Mouse (Mus musculus) MEL (cell line): ENCODE results near the gene Zrsr2. TPM values are rescaled to one million over a fixed set of nuclear protein-coding genes. Genes with fewer than 3 reads are reported as not detected.

Source experiments
- DNase-seq: peaks from one replicate; pipeline ENCODE4 v3.0.0; 2011; ENCODE audit warnings: low read depth, low spot score
- H3K27ac ChIP-seq: 2 replicates; pipeline ENCODE4 v1.5.1; 2012; ENCODE audit warnings: low read depth, mild to moderate bottlenecking, control low read depth, low read length, moderate library complexity; ENCODE audit not compliant: control insufficient read depth
- H3K27me3 ChIP-seq, 2 experiments: fragments of 150-350 bp in 1 of 2; sonication (generic) in 1 of 2; 2 replicates each; pipeline ENCODE4 v1.6.1; 2012; ENCODE audit warnings: low read length in 2 of 2, mild to moderate bottlenecking in 2 of 2, improper control_type of control experiment in 1 of 2, moderate library complexity in 1 of 2; ENCODE audit not compliant: insufficient read depth in 2 of 2, control insufficient read depth in 1 of 2
- H3K36me3 ChIP-seq, 2 experiments: 2 replicates each; pipeline ENCODE4 v1.6.1; 2012 to 2014; ENCODE audit warnings: low read length in 2 of 2, improper control_type of control experiment in 1 of 2, inconsistent platforms in 1 of 2, mild to moderate bottlenecking in 1 of 2; ENCODE audit not compliant: insufficient read depth in 2 of 2, control insufficient read depth in 1 of 2
- H3K4me1 ChIP-seq, 2 experiments: fragments of 150-350 bp in 1 of 2; sonication (generic) in 1 of 2; 2 replicates each; pipeline ENCODE4 v1.6.1; 2012; ENCODE audit warnings: low read length in 2 of 2, improper control_type of control experiment in 1 of 2, mild to moderate bottlenecking in 1 of 2; ENCODE audit not compliant: insufficient read depth in 2 of 2, control insufficient read depth in 1 of 2
- H3K4me3 ChIP-seq, 2 experiments: fragments of 150-350 bp in 1 of 2; sonication (generic) in 1 of 2; 2 replicates each; pipeline ENCODE4 v1.5.1; 2012; ENCODE audit warnings: low read depth in 2 of 2, low read length in 2 of 2, mild to moderate bottlenecking in 2 of 2, moderate library complexity in 2 of 2, control low read depth in 1 of 2, improper control_type of control experiment in 1 of 2; ENCODE audit not compliant: control insufficient read depth in 1 of 2, insufficient read depth in 1 of 2
- H3K79me2 ChIP-seq: 2 replicates; pipeline ENCODE4 v1.6.1; 2012; ENCODE audit warnings: mild to moderate bottlenecking, low read length, moderate library complexity; ENCODE audit not compliant: control insufficient read depth, poor library complexity, insufficient read depth
- H3K9ac ChIP-seq: 2 replicates; pipeline ENCODE4 v1.6.1; 2012; ENCODE audit warnings: low read depth, mild to moderate bottlenecking, control low read depth, low read length, moderate library complexity; ENCODE audit not compliant: control insufficient read depth, poor library complexity, severe bottlenecking
- H3K9me3 ChIP-seq: fragments of 150-350 bp; sonication (generic); replicated peaks from 2 replicates; pipeline ENCODE4 v1.6.1; 2012; ENCODE audit warnings: mild to moderate bottlenecking, low read length, improper control_type of control experiment, moderate library complexity; ENCODE audit not compliant: insufficient read depth
- EP300 ChIP-seq, 2 experiments: IDR thresholded peaks; 2 replicates each; pipeline ENCODE4 v1.6.1; 2011; ENCODE audit warnings: improper control_type of control experiment in 2 of 2, low read length in 2 of 2, low read depth in 1 of 2, mild to moderate bottlenecking in 1 of 2
- ETS1 ChIP-seq: IDR thresholded peaks from 2 replicates; pipeline ENCODE4 v1.6.1; 2012; ENCODE audit warnings: low read depth, mild to moderate bottlenecking, inconsistent platforms, low read length, improper control_type of control experiment, moderate library complexity
- GABPA ChIP-seq: IDR thresholded peaks from 2 replicates; pipeline ENCODE4 v1.6.1; 2012; ENCODE audit warnings: low read depth, mild to moderate bottlenecking, inconsistent platforms, low read length, improper control_type of control experiment, moderate library complexity
- GATA1 ChIP-seq: IDR thresholded peaks from 2 replicates; pipeline ENCODE4 v1.6.1; 2011; ENCODE audit warnings: low read depth, low read length, improper control_type of control experiment
- HCFC1 ChIP-seq: IDR thresholded peaks from 2 replicates; pipeline ENCODE4 v1.6.1; 2012; ENCODE audit warnings: low read depth, mild to moderate bottlenecking, inconsistent platforms, low read length, improper control_type of control experiment, moderate library complexity
- MAZ ChIP-seq: IDR thresholded peaks from 2 replicates; pipeline ENCODE4 v1.6.1; 2012; ENCODE audit warnings: low read depth, mild to moderate bottlenecking, inconsistent platforms, low read length, improper control_type of control experiment
- MEF2A ChIP-seq: IDR thresholded peaks from 2 replicates; pipeline ENCODE4 v1.6.1; 2014; ENCODE audit warnings: low read depth, mild to moderate bottlenecking, inconsistent platforms, low read length, improper control_type of control experiment; ENCODE audit not compliant: poor library complexity, insufficient replicate concordance, severe bottlenecking; ENCODE audit errors: extremely low read depth
- MXI1 ChIP-seq: IDR thresholded peaks from 2 replicates; pipeline ENCODE4 v1.6.1; 2011; ENCODE audit warnings: mild to moderate bottlenecking, low read depth, low read length, improper control_type of control experiment
- MYB ChIP-seq: IDR thresholded peaks from 2 replicates; pipeline ENCODE4 v1.6.1; 2011; ENCODE audit warnings: mild to moderate bottlenecking, low read depth, low read length, improper control_type of control experiment
- NELFE ChIP-seq: IDR thresholded peaks from 2 replicates; pipeline ENCODE4 v1.6.1; 2011; ENCODE audit warnings: low read depth, low read length, improper control_type of control experiment
- NRF1 ChIP-seq: IDR thresholded peaks from 2 replicates; pipeline ENCODE4 v1.6.1; 2014; ENCODE audit warnings: low read depth, mild to moderate bottlenecking, inconsistent platforms, low read length, improper control_type of control experiment, moderate library complexity; ENCODE audit not compliant: poor library complexity, insufficient read depth, severe bottlenecking
- POLR2AphosphoS5 ChIP-seq: IDR thresholded peaks from 2 replicates; pipeline ENCODE4 v1.6.1; 2012; ENCODE audit warnings: low read depth, borderline replicate concordance, mild to moderate bottlenecking, inconsistent platforms, low read length, moderate library complexity, mixed read lengths
- TCF12 ChIP-seq: IDR thresholded peaks from 2 replicates; pipeline ENCODE4 v1.6.1; 2014; ENCODE audit warnings: low read depth, mild to moderate bottlenecking, inconsistent platforms, low read length, improper control_type of control experiment, moderate library complexity
- UBTF ChIP-seq: IDR thresholded peaks from 2 replicates; pipeline ENCODE4 v1.6.1; 2012; ENCODE audit warnings: low read depth, mild to moderate bottlenecking, inconsistent platforms, low read length, improper control_type of control experiment, moderate library complexity, borderline replicate concordance; ENCODE audit not compliant: insufficient read depth
- USF2 ChIP-seq, 2 experiments: IDR thresholded peaks; 2 replicates each; pipeline ENCODE4 v1.6.1; 2011 to 2012; ENCODE audit warnings: improper control_type of control experiment in 2 of 2, low read length in 2 of 2, borderline replicate concordance in 1 of 2, inconsistent platforms in 1 of 2, low read depth in 1 of 2, mild to moderate bottlenecking in 1 of 2; ENCODE audit not compliant: insufficient read depth in 1 of 2
- ZKSCAN1 ChIP-seq: IDR thresholded peaks from 2 replicates; pipeline ENCODE4 v1.6.1; 2012; ENCODE audit warnings: low read depth, mild to moderate bottlenecking, inconsistent platforms, low read length, improper control_type of control experiment, moderate library complexity
- ZMIZ1 ChIP-seq: IDR thresholded peaks from 2 replicates; pipeline ENCODE4 v1.6.1; 2012; ENCODE audit warnings: low read depth, mild to moderate bottlenecking, inconsistent platforms, low read length, improper control_type of control experiment, moderate library complexity
- ZNF384 ChIP-seq: IDR thresholded peaks from 2 replicates; pipeline ENCODE4 v1.6.1; 2012; ENCODE audit warnings: low read depth, mild to moderate bottlenecking, inconsistent platforms, low read length, improper control_type of control experiment
- polyA plus RNA-seq, 2 experiments: library from polyadenylated mRNA; stranded (reverse) in 1 of 2; unstranded in 1 of 2; fragments of >175 nt in 1 of 2; fragments of >200 nt in 1 of 2; gene quantifications; 2 replicates each; pipeline versions ENCODE4 v1.2.1 to v1.2.4; 2012; ENCODE audit warnings: low replicate concordance in 2 of 2, low read depth in 1 of 2; ENCODE audit not compliant: insufficient read length in 2 of 2, insufficient read depth in 1 of 2, missing spikeins in 1 of 2
- total RNA-seq: library from RNA; depleted of rRNA; stranded (reverse); fragments of 300-350 nt; gene quantifications from 2 replicates; pipeline ENCODE4 v1.2.3, GENCODE M21; 2012

Gene Zrsr2
- total and polyA plus RNA-seq, 3 experiments: 27.5 to 96.4 TPM; not detected in 1

- no peaks in the 10 kb centered on the region for H3K36me3 ChIP-seq
These were observed 29.4 kb upstream of the Zrsr2 start for GRCm38 (mm10) chrX:163987718-163988374.

GRCm38 (mm10) chrX:163982129-163982528 is 23.7 kb upstream of the Zrsr2 start:
- Histone ChIP-seq H3K4me1 (peaks cover 0 to 6% of the 10 kb centered on the region in 2 experiments; a peak in 1 of 4 replicates), H3K27me3 (no peaks in the 10 kb centered on the region; a peak in 1 of 4 replicates), H3K79me2 (no peaks in the 10 kb centered on the region), H3K9ac (no peak overlapping the region), H3K27ac (no peak overlapping the region), H3K36me3 (no peaks in the 10 kb centered on the region), H3K9me3 (no peaks in the 10 kb centered on the region), H3K4me3 (no peak overlapping the region)
- no peak for DNase-seq
- no peak for TF ChIP-seq MYB
- TF ChIP-seq MAZ: no peak
- no peak for TF ChIP-seq NELFE
- TF ChIP-seq MXI1: no peak
- no peak for TF ChIP-seq ETS1
- no peak for TF ChIP-seq MEF2A

More at GRCm38 (mm10) chrX:163987718-163988374, 29.4 kb upstream of the Zrsr2 start:
- no peak for DNase-seq
- H3K9ac ChIP-seq: no peak overlapping the region
- TF ChIP-seq GATA1 (no peak), MAZ (no peak), POLR2AphosphoS5 (no peak), ZNF384 (no peak), MYB (no peak), UBTF (no peak), ZMIZ1 (no peak), NRF1 (no peak), TCF12 (no peak), EP300 (IDR thresholded peaks at IDR 0.05; ENCODE audit: low read depth in 1 of 2, low read length in 2 of 2) (no peak), HCFC1 (no peak), ETS1 (no peak), USF2 (IDR thresholded peaks at IDR 0.05; ENCODE audit: borderline replicate concordance in 1 of 2, insufficient read depth in 1 of 2, low read depth in 1 of 2, low read length in 2 of 2) (no peak), GABPA (no peak), ZKSCAN1 (no peak)
- TF ChIP-seq, all 39 proteins: peak for 0
- no peaks in the 10 kb centered on the region for H3K79me2 ChIP-seq
- no peaks in the 10 kb centered on the region for H3K4me1 ChIP-seq
- no peak overlapping the region for H3K27ac ChIP-seq
- H3K27me3 ChIP-seq: no peaks in the 10 kb centered on the region; a peak in 2 of 4 replicates
- H3K4me3 ChIP-seq: no peak overlapping the region
- no peaks in the 10 kb centered on the region for H3K9me3 ChIP-seq
